Mouse (Mus musculus) liver, postnatal 0 days (tissue): ENCODE data around the gene Coro1c. TPM values are rescaled to one million over a fixed set of nuclear protein-coding genes. Genes with fewer than 3 reads are reported as not detected.

Source experiments
- ATAC-seq: fragments of 200-750 bp; cut with Nextera tagmentation; 2 replicates; pipeline ENCODE4 v1.8.0; 2017; ENCODE audit warnings: mild to moderate bottlenecking, moderate library complexity
- DNase-seq: peaks from one replicate; pipeline ENCODE4 v3.0.0-alpha.2; 2016
- H3K27ac ChIP-seq: fragments of 300-500 bp; sonication (generic); 2 replicates; pipeline ENCODE4 v1.5.1; 2014; ENCODE audit warnings: antibody characterized with exemption, moderate library complexity, mild to moderate bottlenecking, low read depth
- H3K27me3 ChIP-seq: fragments of 300-500 bp; sonication (generic); 2 replicates; pipeline ENCODE4 v1.6.1; 2014; ENCODE audit warnings: low read length, control low read depth, mixed read lengths; ENCODE audit not compliant: insufficient read depth
- H3K36me3 ChIP-seq: fragments of 300-500 bp; sonication (generic); replicated peaks from 2 replicates; pipeline ENCODE4 v1.6.1; 2014; ENCODE audit warnings: mild to moderate bottlenecking, control low read depth, low read length, moderate library complexity, mixed read lengths; ENCODE audit not compliant: insufficient read depth
- H3K4me1 ChIP-seq: fragments of 300-500 bp; sonication (generic); 2 replicates; pipeline ENCODE4 v1.6.1; 2014; ENCODE audit warnings: antibody characterized with exemption, mild to moderate bottlenecking, control low read depth; ENCODE audit not compliant: insufficient read depth
- H3K4me2 ChIP-seq: fragments of 300-500 bp; sonication (generic); 2 replicates; pipeline ENCODE4 v1.6.1; 2014; ENCODE audit warnings: low read depth, mild to moderate bottlenecking, low read length, moderate library complexity, mixed read lengths
- H3K4me3 ChIP-seq: fragments of 300-500 bp; sonication (generic); 2 replicates; pipeline ENCODE4 v1.5.1; 2014; ENCODE audit warnings: low read depth, low read length
- H3K9ac ChIP-seq: fragments of 300-500 bp; sonication (generic); replicated peaks from 2 replicates; pipeline ENCODE4 v1.6.1; 2014; ENCODE audit warnings: mild to moderate bottlenecking, moderate library complexity
- H3K9me3 ChIP-seq: fragments of 300-500 bp; sonication (generic); 2 replicates; pipeline ENCODE4 v1.6.1; 2016; ENCODE audit warnings: mild to moderate bottlenecking, control low read depth, low read length, mixed read lengths
- CTCF ChIP-seq: sonication (generic); IDR thresholded peaks from 2 replicates; pipeline ENCODE4 v1.5.1; 2016; ENCODE audit warnings: antibody characterized with exemption, low read depth
- EP300 ChIP-seq: IDR thresholded peaks from 2 replicates; pipeline ENCODE4 v1.6.1; 2016; ENCODE audit warnings: antibody characterized with exemption, low read depth, mild to moderate bottlenecking
- whole genome bisulfite sequencing: fragments of 180-500 bp; shearing (Covaris S2); extraction: QIAGEN DNeasy Blood & Tissue Kit; methylation state at CpG from one replicate; pipeline ENCODE4 v1.1.7; 2014; ENCODE audit not compliant: insufficient replicate concordance; 5-methylcytosine and 5-hydroxymethylcytosine counted together
- polyA plus RNA-seq: library from polyadenylated mRNA; unstranded; fragments of >200 nt; fragmentation: Nextera tagmentation; extraction: Ambion mirVana; gene quantifications from 2 replicates; pipeline ENCODE4 v1.2.1, GENCODE M21; 2015

Gene Coro1c
- polyA plus RNA-seq, 1 experiment from 2014 or later, result 27.6 TPM

GRCm38 (mm10) chr5:113840443-113840842 is 68.1 kb downstream of the Coro1c start:
- Histone ChIP-seq H3K4me2 (no peak overlapping the region), H3K27me3 (no peaks in the 10 kb centered on the region), H3K4me3 (no peak overlapping the region), H3K27ac (0 out of 2 replicates have a peak overlapping the region, but pooled peaks have one; percentile 11), H3K9me3 (no peaks in the 10 kb centered on the region), H3K4me1 (no peaks in the 10 kb centered on the region; the same call in 1 of the 2 replicates), H3K9ac (no peak overlapping the region), H3K36me3 (peaks cover 15% of the 10 kb centered on the region)
- DNase-seq, result no peak
- 60% methylated on average over 4 of the region's 4 CpGs for WGBS
- no peak for TF ChIP-seq EP300
- no peak for TF ChIP-seq CTCF
- no peak for ATAC-seq

GRCm38 (mm10) chr5:113836961-113837360 is 71.6 kb downstream of the Coro1c start:
- Histone ChIP-seq H3K27ac (0 out of 2 replicates have a peak overlapping the region, but pooled peaks have one; percentile 39), H3K4me3 (no peak overlapping the region), H3K36me3 (no peaks in the 10 kb centered on the region; the same call in 1 of the 2 replicates), H3K4me2 (no peak overlapping the region), H3K9ac (no peak overlapping the region), H3K9me3 (no peaks in the 10 kb centered on the region), H3K4me1 (no peaks in the 10 kb centered on the region), H3K27me3 (no peaks in the 10 kb centered on the region)
- TF ChIP-seq CTCF (no peak), EP300 (no peak)
- WGBS, result 46% methylated on average over 10 of the region's 10 CpGs
- ATAC-seq (no peak), DNase-seq (no peak)

- WGBS, result 50% methylated on average over 16 of the region's 16 CpGs
- Histone ChIP-seq H3K36me3 (no peaks in the 10 kb centered on the region), H3K27ac (peak overlapping the region; percentile 83), H3K4me1 (peaks cover 4% of the 10 kb centered on the region; the same call in 1 of the 2 replicates), H3K9me3 (no peaks in the 10 kb centered on the region), H3K4me3 (no peak overlapping the region), H3K9ac (no peak overlapping the region), H3K27me3 (no peaks in the 10 kb centered on the region), H3K4me2 (no peak overlapping the region)
- no peak for ATAC-seq
- no peak for TF ChIP-seq CTCF
- TF ChIP-seq EP300, result no peak
- DNase-seq, result no peak
Measured at GRCm38 (mm10) chr5:113833316-113833947, 75.1 kb downstream of the Coro1c start.

- peak; percentile 20; the same call in 1 of the 2 replicates for TF ChIP-seq EP300
- TF ChIP-seq CTCF, result no peak
- Histone ChIP-seq H3K9me3 (no peaks in the 10 kb centered on the region), H3K27me3 (no peaks in the 10 kb centered on the region), H3K36me3 (no peaks in the 10 kb centered on the region), H3K4me3 (peak within 1 kb of the TSS; percentile 27), H3K9ac (peak within 1 kb of the TSS; percentile 47), H3K4me1 (peaks cover 8% of the 10 kb centered on the region; the same call in 1 of the 2 replicates), H3K27ac (peak within 1 kb of the TSS; percentile 83), H3K4me2 (0 out of 2 replicates have a peak within 1 kb of the TSS, but pooled peaks have one; percentile 14)
- DNase-seq (peak; percentile 56), ATAC-seq (peak; percentile 44)
- 42% methylated on average over 8 of the region's 8 CpGs for WGBS
Measured at GRCm38 (mm10) chr5:113832490-113832901, 76.1 kb downstream of the Coro1c start, which contains the start of gene Selplg. TSS of gene Selplg (minus strand) at chr5:113832644.

GRCm38 (mm10) chr5:113831741-113832140 is 76.8 kb downstream of the Coro1c start:
- Histone ChIP-seq H3K9ac (peak overlapping the region; percentile 47; the same call in 1 of the 2 replicates), H3K27ac (peak overlapping the region; percentile 83), H3K9me3 (no peaks in the 10 kb centered on the region), H3K36me3 (no peaks in the 10 kb centered on the region), H3K27me3 (no peaks in the 10 kb centered on the region), H3K4me1 (peaks cover 8% of the 10 kb centered on the region; the same call in 1 of the 2 replicates), H3K4me2 (0 out of 2 replicates have a peak overlapping the region, but pooled peaks have one; percentile 14), H3K4me3 (peak overlapping the region; percentile 27)
- ATAC-seq (no peak), DNase-seq (no peak)
- TF ChIP-seq EP300 (no peak), CTCF (no peak)
- WGBS, result 61% methylated on average over 3 of the region's 3 CpGs

GRCm38 (mm10) chr5:113830796-113831195 is 77.8 kb downstream of the Coro1c start:
- TF ChIP-seq CTCF (no peak), EP300 (no peak)
- no peak for ATAC-seq
- WGBS, result 69% methylated on average over 5 of the region's 5 CpGs
- Histone ChIP-seq H3K36me3 (no peaks in the 10 kb centered on the region), H3K4me1 (peaks cover 8% of the 10 kb centered on the region; the same call in 1 of the 2 replicates), H3K27ac (peak overlapping the region; percentile 82), H3K27me3 (no peaks in the 10 kb centered on the region), H3K9ac (0 out of 2 replicates have a peak overlapping the region, but pooled peaks have one; percentile 9), H3K4me3 (peak overlapping the region; percentile 41; the same call in 1 of the 2 replicates), H3K4me2 (peak overlapping the region; percentile 55), H3K9me3 (no peaks in the 10 kb centered on the region)
- DNase-seq, result no peak
